Mouse (Mus musculus): ENCODE measurements at regions not wholly inside any gene's neighbourhood (a gene's known extent, or its start where the extent isn't known, plus 50 kb on each side); places are given as distances from the start of the nearest gene placed in this dataset.

DNA sequence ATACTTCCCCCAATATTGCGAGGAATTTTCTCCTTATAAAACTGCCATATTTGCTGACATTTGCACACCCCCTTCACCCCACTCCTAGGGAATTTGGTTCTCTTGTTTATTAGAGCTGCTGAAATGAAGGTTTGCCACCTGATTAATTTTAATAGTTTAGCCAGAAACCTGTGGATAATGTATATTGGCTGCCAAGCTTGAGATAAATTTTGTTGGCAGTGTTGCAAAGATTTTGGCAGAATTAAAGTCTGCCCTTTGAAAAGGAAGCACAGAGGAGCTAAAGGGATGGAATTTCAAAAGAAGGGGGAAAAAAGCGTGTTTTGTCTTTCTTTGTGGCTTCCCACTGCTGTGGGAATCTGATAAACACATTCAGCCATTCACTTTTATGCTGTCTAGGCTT, 354.6 kb upstream of the Car10 start:
- no peak for DNase-seq (ENCODE audit: low spot score)

- no peak for DNase-seq (ENCODE audit: low spot score)
These were observed 339.4 kb upstream of the Car10 start for GRCm38 (mm10) chr11:92758383-92758964.

GRCm38 (mm10) chr11:92769936-92770335, 327.9 kb upstream of the Car10 start:
- no peak for DNase-seq (ENCODE audit: low spot score)

DNA sequence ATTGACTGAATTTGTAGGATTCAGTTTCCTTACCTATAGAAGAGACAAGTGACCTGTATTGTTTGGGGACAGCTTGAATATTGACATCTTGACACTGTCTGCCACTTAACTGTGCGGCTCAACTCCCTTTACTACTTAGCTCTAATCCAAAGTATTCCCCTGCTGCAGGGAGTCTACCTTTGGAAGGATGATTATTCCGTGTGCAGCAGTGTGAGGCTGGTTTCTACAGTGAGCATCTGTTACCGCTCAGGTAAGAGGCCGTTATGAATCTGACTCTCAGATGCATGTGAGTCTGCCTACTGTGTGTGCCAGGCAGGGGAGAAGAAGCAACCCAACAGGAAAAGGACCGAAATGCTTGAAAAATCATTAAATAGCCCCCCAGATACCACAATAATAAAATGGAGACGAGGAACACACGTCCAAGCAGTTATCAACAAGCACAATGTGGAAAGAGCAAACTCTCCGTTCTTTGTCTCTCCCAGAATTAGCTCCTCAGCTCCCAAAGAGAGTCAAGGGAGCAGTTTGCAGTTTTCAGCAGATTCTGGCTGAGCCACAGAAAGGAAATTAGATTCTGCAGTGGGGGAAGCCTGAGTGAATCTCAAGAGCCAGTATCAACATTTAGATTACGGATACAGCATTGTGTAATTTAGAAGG, 324.8 kb upstream of the Car10 start:
- DNase-seq (ENCODE audit: low spot score), result no peak

DNA sequence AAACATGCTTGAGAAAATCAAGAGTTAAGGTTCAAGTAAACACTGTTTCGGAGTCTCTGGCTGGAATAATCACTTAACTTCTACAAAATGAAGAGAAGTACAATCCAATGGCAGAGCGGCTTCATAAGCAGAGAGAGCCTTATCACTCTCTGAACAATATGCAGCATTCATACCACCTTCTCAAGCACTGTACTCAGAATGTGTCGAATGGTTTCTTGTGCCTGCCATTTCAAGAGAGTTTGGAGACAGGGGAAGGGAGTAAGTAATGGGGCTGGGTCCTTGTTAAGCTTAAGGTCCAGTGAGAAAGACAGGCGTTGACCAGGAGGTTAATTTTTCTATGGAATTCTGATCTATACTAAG, 324.3 kb upstream of the Car10 start:
- DNase-seq (ENCODE audit: low spot score), result no peak

DNA sequence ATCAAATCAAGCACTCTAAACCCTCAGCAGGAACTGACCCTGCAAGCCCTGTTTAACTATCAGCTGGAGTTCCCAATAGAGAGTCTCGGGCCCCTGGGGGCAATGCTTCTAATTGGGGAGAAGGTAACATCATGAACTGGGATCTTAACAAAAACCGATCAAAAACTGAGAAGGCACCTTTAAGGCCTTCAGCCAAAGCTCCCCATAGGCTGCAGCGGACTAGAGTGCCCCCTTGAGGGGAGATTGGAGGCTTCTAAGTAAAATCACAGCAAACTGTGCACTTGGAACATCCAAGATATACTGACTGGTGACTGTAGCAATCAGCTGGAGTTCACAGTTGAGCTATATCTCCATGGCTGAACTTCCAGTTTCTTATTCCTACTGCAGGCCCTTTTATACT, 323.0 kb upstream of the Car10 start:
- DNase-seq (ENCODE audit: low spot score), result peak; percentile 58

DNA sequence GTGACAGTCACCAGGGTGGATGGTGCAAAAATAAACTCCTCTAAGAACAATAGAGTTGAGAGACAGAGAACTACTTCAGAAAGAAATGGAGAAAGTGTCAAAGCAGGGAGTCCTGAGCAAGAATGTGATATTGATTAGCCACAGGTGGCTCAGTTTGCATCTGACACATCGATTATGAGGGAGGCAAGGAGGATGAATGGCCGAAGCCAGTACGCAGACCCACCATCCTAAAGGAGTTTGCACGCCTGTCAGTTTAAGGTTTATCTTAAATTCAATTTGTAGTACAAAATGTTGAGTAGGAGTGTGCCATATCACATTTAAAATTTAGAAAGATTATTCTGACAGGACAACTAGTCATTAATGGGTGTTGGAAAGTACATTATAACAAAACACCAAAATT, 298.6 kb upstream of the Car10 start:
- no peak for DNase-seq (ENCODE audit: low spot score)
